Mouse (Mus musculus): ENCODE measurements around the gene Dscam.

Gene Dscam

DNA sequence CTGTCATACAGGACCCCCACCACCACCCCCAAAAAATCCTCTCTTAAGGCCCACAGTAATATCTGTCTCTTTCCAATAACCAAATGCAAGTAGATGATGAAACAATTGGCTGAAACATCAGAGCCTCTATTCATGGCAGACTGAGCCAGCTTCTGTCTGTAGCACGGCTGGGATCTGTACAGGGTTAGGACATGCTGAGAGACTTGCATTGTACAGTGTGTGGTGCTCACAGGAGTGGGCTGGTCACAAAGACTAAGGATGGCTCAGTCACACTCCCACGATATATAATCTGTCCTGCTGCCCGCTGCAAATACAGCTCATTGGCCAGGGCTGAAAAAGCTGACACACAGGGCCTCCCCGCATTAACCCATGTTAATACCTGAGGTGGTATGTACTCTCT, 474.7 kb downstream of the Dscam start:
- no peak for DNase-seq

DNA sequence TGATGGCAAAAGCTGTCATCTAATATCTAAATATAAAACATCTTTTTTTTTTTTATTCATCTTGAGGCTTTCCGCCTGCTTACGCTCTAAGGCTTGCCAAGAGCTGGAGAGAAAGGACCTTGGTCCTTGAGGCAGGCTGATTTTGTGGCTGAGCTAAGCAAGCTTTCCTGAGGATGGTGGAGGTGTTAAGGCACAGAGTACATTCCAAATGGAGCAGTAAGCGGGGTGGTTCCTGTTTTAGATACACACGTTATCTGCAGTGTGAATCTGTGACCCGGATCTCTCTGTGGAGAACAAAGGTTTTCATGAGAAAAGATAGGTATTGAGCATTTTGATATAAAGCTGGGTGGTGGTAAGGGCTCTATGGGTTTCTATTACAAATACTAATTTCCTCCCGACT, 479.0 kb downstream of the Dscam start:
- no peak for DNase-seq

DNA sequence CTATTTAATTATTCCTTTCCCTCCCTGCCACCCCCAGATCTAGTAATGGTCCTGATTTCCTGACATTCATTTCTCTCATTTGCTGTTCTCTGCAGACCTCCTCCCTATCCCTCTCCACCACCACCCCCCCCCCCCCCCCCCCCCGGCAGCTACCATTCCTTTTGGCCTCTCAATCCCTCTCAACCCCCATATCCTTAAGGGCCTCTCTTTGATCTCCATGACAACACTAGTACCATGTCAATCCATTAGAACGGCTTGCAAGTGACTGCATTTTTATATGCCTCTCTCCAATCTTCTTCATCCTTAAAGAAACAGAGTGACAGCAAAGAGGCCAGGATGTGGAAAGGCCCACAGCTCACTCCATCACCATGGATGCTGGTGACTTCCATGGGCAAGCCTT, 480.5 kb downstream of the Dscam start:
- DNase-seq: no peak

DNA sequence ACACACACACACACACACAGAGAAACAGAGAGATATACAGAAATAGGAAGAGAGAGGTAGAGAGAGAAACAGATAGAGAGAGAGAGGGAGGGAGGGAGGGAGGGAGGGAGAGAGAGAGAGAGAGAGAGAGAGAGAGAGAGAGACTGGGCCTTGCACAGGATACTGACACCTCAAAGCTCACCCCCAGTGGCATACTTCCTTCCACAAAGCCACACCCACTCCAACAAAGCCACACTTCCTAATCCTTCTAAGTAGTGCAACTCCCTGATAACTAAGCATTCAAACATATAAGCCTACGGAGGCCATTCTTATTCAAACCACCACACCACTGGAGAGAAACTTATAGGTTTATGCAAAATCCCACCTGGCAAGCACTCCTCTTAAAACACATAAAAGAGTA, 481.1 kb downstream of the Dscam start:
- no peak for DNase-seq

DNA sequence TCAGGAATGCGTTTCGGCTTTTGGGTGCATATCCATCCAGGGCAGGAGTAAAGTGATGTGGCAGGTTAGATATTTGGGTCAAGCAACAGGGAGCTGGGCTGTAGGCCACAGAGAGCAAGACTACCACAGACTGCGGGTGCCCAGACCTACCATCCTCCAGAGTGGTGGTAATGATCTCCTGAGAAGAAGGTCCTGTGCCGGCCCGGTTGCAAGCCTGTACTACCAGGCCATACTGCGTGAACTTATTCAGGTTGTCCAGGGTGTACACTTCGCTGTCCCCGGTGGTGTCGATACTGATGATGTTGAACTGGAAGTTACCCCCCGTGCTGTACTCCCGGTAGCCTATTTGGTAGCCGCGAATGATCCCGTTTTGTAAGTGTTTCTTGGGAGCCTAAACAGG, 485.5 kb downstream of the Dscam start:
- no peak for DNase-seq

DNA sequence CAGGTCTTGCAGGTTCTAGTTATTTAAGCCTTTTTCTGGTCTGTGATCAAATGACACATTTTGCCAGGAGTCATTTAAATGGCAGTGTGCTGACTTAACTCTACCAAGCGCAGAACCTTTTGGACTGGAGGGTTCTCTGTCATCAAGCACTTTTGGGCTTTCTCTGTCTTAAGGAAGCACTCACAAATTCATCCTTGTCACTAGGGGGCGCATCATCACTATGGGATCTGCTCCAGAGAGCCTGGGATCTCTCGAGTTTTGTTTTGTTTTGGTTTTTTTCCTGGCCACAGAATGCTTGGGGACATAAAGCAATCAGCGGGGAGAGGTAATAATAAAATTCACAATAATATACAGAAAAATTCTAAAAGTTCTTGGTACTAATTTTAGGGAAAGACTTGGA, 486.0 kb downstream of the Dscam start:
- peak; percentile 6 for DNase-seq

DNA sequence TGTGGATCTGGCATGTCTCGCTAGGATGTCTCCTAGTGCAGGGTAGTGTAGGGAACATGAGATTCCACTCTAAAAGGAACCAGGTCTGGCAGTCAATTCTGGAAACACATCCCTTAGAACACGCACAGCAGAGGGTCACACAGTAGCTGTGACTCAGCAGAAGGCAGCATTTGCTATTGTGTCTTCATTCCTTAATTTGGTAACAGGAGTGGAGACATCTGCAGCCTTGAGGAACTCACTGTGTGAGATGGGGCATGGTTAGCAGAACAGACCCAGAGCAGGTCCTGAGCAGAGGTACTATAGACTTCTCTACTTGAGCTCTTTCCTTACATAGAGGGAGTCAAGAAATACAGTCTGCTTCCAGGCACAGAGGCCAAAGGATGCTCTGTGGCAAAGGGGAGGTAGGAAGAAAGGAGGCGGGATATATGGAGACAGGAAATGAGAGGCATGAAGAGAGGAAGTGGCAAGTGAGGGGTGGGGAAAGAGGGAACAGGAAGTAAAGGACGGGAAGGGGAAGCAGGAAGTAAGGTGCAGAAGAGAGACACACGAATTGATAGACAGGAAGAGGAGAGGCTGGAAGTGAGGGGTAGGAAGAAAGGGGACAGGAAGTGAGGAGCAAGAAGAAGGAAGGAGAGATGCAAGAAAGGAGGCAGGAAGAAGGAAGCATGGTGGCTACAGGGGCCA, 488.1 kb downstream of the Dscam start:
- no peak for DNase-seq

DNA sequence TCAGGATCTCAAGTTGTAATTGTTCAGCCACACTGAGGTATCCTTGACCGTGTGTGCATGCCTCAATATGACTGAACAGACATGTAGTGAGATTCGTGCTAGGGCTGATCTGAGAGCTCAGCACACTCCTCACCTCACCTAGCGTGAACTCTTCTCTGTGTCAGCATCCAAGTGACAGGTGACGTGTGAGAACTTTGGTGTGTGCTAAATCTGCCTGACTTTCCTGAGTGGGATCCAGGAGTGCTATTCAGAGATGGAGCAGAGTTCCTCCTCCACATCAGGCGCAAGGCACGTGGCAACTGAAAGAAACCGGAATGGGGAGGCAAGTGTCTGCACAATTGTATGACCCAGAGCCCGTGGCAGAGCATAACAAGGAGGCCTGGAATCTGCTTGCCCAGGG, 490.6 kb downstream of the Dscam start:
- no peak for DNase-seq

DNA sequence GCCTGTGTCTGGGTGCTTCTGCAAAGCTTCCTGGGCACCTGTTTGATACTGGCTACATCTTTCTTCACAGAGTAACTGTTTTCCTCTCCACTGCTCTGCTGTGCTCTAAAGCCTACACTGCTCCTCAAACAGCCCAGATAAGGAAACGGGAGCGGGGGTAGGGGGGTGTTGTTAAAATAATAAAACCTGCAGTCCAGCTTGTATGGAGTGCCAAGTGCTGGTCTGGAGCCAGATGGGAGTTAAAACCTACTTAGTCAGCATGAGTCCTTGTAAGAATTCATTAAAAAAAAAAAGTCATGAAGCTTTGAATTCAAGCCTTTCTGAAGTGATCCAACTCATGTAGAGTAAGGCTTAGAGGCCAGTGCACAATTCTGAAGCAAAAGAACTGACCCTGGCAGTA, 493.1 kb downstream of the Dscam start:
- no peak for DNase-seq

DNA sequence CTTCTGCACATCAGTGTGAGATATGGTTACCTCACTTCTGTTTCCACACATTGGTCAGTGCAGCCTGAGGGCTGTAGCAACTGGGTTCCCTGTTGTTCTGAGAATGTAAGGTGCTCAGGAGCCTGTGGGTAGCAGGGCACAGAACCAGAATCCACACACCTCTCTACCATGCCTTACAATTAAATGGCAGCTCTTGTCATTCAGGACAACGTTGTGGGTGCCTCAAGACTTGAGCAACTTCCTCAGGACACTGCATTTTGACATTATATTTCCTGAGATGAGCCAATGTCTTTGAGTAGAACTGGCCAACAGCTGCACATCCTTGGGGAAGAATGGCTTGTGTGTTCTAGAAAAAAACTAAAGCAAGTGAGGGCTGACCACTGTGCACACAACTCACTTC, 493.9 kb downstream of the Dscam start:
- no peak for DNase-seq

DNA sequence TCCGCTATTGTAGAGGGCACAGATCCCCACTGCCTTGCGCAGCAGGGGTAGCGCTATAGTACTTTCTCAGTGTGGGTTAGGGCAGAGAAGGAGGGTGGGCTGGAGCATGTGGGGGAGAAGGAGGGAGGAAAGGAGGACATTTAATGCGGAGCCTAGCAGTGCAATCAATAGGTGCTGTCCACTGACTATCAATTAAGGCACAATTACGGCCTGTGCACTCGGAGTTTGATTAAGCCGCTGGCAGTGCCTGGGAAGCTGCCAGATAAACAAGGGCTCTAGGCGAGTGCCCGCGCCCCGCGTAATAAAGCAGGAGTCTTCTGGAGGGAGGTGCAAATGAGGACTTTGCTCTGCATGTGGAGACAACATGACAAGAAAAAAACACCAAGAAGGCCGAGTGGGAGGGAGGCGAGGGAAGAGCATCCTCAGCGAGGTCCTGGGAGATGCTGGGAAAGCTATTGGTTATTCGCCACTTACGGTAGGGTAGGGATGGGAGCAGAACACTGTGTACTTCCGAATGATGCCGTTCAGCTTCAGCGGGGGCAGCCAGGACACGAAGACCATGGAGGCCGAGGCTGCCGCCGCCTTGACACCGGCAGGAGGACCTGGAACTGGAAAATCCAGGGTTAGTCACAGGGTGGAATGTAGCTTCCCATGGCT, 497.2 kb downstream of the Dscam start:
- no peak for DNase-seq

DNA sequence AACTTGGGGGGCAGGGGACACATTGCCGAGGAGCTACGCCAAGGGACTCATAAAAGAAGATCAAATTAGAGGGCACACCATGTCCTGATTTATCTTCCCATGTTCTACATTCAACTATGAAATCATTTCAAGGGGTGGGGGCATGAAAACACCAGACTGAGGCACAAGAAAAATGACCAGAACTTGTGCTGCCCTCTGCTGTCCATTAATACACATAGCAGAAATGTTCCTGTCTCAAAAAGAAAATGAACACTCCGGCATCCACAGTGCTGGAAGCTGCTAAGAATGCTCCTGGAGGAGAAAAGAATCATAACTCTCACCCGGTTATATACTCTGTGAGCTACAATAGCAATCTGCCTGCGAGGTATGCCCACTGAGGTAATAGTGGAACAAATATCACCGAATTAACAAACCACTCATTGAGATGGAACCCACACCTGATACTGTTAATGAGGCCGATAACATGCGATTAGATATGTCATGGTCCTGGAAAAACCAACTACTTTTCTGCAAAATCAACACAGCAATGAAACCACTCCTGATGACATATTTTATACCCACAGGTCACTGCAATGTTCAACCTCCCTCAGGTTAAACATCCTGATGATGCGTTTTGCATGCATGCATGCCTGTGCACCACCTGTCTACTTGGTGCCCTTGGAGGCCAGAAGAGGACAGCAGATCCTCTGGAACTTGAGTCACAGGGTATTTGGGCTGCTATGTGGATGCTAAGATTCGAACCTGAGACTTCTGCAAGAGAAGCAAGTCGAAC, 498.8 kb downstream of the Dscam start:
- DNase-seq: no peak

DNA sequence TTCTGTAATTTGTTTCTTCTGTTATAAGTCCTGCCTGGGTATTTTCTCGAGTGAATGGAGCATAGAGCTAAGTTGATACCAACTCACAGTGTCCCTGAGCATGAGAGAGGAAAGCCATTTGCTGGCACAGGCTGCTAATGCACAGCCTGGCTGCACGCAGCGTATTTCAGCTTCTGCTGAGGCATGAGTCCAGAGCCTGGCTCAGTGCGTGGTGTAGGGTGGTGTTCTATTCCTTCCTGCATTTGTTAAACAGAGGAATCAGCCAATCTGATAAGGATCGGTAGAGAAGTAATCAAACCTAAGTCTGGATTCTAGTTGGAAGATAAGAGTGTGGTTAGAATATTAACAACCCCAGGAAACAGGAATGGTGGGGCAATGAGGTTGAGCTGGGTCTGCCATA, 500.8 kb downstream of the Dscam start:
- DNase-seq: no peak

DNA sequence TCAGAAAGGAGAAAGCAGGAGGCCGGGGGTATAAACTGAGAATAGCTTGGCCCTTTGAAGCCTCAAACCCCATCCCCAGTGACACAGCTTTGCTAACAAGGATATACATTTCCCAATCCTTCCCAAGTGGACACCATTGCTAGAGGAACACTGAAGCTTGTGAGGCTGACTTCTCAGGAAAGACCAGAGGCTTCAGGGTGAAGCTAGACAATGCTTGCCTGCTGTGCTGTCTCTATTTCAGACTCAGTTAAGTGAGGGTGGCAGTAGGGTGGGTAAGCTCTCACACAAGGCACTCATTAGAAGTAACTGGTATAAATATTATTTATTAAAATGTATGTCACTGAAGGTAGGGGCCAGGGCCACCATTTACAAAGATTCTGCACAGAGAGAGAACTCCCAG, 502.1 kb downstream of the Dscam start:
- no peak for DNase-seq

DNA sequence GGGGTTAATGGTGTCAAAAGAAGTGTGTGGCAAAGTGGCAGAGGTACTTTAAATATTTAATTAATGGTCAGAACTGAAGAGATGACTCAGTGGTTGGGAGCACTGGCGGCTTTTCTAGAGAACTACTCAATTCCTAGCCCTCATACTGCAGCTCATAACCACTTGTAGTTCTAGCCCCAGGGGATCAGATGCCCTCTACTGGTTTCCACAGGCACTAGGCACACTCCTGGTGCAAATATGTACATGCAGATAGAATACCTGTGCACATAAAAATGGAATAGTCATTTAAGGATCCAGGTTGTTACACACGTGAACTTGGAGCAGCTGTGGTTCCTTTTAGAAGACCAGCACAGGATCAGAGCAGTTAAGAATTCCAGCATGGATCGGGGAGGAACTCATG, 509.5 kb downstream of the Dscam start:
- no peak for DNase-seq

DNA sequence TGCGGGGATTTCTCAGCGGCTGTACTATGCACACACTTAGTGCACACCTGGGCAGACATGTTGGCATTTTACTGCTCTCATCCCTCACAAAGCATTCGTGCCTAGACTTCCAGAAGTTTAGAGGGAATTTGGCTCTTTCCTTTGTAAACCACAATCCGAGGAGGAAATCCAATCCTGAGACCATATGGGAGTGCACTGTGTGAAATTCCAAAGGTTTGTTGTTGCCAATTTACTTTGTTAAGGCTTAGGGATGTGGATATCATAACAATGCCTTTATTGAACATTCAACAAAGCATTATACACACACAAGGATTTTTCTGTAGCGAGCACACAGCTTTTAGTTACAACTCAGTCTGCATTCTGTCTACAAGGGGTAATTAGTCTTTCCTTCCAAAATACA, 511.3 kb downstream of the Dscam start:
- no peak for DNase-seq

DNA sequence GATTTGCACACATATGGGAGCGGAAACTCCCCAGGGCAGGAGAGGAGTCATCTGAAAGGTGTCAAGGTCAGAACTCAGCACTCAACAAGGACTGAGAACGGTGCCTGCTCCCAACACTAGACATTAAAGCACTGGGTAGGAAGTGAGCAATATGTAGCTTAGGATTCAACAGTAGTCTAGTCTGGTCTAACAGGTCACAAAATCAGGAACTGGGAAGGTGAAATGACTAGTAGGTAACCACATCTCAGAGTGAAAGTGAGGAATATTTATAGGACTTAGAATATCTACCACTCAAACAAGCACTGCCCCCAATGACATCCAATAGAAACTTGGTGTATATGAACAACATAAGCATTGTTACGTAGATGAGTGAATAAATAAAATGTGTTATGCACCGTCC, 515.0 kb downstream of the Dscam start:
- no peak for DNase-seq

DNA sequence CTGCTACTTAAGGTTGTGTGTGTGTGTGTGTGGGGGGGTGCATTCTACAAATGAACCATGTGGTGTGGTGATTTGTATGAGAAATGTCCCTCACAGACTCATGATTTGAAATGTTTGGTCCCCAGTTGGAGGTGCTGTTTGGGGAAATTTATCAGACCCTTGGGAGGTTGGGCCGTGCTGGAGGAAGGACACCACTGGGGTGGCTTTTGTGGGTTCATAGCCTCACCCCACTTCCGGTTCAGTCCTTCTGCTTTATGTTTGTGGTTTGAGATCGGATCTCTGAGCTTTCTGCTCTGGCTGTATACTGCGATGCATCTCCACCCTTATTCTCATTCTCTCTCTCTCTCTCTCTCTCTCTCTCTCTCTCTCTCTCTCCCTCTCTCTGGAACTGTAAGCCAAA, 516.5 kb downstream of the Dscam start:
- DNase-seq: no peak

DNA sequence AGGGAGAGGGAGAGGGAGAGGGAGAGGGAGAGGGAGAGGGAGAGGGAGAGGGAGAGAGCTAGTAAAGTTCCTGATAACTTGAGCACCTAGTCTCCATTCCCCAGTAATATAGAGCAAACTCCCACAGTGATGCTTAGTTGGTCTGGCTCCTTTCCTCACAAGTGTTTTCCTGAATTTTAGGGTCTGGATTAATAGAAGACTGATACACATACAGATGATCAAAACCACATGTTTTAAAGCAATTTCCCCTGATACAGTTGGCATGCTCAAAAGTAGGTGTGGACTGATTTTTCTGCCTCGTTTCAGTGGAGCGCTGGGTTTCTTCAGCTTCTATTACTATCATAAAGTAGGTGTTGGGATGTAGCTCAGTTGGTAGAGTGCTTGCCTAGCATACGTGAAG, 519.1 kb downstream of the Dscam start:
- DNase-seq: no peak

DNA sequence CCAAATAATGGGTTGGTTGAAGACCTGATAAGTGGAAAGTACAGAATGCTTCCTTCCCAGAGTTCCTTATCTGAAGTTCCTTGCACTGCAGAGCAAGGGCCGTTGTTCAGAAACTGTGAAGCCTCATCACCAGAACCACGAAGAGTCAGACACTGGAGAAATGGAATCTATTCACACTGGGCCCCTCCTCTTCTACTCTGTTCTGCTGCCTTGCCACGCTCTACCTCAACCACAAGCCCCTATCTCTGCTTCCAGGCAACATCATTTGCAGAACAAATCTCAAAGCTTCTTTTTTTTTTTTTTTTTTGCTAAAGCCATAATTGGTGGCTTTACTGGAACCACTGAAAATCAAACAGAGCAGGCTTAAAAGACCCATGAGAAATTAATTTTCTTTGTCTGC, 530.5 kb downstream of the Dscam start:
- no peak for DNase-seq

DNA sequence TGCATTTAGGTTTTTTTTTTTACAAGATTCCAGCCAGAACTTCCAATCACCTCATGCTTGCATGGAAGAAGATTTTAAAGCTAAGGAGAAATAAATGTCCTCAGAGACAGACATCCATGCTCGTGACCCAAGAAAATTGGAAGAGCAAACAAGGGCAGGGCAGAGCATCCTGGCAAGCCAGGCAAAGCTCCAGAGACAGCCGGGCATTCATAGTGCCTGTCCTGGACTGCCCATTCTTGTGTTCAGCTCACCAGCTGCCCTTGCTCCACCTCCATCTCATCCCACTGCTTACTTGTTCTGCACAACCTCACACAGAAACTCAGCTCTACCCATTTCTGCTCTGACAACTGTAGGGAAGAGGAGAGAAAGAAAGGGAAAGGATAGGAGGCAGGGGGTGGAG, 534.6 kb downstream of the Dscam start:
- DNase-seq: no peak

DNA sequence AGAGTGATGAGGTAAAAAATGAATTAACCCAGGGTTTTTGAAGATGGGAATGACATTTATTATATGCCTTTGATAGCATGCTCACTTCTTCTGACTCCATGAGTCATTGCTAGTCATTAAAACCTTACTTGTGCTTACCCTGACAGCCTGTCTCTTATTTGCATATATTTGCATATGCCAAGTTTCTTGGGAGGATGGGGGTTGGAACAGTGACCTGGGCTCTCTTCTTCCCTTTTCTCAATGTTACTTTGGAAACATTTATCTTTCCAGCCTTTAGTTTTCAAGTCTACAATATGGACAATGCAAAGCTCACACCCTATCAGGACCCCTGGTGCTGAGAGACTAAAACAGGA, 535.8 kb downstream of the Dscam start:
- no peak for DNase-seq

DNA sequence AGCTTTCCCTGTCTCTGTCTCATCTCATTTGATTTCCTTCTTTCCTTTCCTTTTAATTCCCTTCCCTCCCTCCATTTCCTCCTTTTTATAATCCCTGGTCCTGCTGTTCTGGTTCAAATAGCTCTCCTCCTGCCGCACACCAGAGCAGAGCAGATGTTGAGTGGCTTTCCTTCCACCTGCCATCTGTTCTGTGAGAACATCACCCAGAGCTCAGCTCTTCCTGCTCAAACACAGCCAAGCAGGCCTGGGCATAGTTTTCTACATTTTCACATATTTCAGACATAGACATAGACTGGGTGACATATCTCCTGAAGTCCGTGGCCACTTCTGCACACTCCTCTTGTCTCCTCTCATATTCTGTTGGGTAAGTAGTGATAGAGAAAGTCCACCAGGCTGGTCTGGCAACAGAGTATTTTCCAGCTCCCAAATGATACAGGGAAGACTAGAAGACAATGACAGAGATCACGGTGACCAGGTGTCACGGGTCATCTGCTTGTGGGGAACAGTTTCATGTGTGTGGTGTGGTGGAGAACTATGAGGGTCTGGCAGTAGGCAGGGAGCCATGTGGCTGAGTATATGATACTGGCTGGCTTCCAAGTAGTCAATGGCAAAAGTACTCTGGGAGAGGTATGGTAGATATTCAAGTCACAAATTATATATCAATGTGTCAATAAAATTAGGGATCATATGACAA, 536.3 kb downstream of the Dscam start:
- no peak for DNase-seq

DNA sequence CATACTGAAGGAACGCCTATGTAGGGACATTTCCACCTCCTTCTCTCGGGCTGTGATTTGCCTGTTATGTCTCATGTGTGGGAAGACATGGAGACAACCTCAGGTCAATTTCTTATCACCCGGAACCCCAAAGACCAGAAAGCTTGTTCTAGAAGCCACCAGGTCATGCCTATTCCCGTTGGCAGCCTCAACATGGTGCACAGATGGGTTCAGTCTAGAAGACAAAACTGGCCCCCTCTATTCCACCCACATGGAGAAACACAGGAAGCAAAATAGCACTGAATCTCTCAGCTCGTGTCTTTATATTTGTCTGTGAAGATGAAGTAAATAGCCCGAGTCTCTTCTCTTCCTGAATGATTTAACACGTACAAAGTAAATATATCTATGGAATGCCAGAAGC, 540.3 kb downstream of the Dscam start:
- DNase-seq: no peak
